Mouse (Mus musculus): Measurements from ENCODE around the gene Myom3. TPM values are rescaled to one million over a fixed set of nuclear protein-coding genes. Genes with fewer than 3 reads are reported as not detected.

Gene Myom3
- total RNA-seq, 4 experiments from 2014 or later = 0.84 to 2.7 (median 1.6) TPM

- no peak for DNase-seq (ENCODE audit: low spot score)
Observed at GRCm38 (mm10) chr4:135814896-135815295, 55.4 kb downstream of the Myom3 start.

GRCm38 (mm10) chr4:135816905-135817622 is 57.5 kb downstream of the Myom3 start:
- DNase-seq (ENCODE audit: low spot score) = no peak

- DNase-seq (ENCODE audit: low spot score) = no peak
Observed at GRCm38 (mm10) chr4:135818366-135818765, 58.9 kb downstream of the Myom3 start.

- DNase-seq (ENCODE audit: low spot score) = no peak
Observed at GRCm38 (mm10) chr4:135819826-135820526, 60.5 kb downstream of the Myom3 start.

- DNase-seq (ENCODE audit: low spot score) = no peak
Observed at GRCm38 (mm10) chr4:135821772-135822171, 62.3 kb downstream of the Myom3 start.

GRCm38 (mm10) chr4:135823298-135823697 is 63.8 kb downstream of the Myom3 start:
- no peak for DNase-seq (ENCODE audit: low spot score)

- no peak for DNase-seq (ENCODE audit: low spot score)
Observed at GRCm38 (mm10) chr4:135824254-135824653, 64.7 kb downstream of the Myom3 start.

- peak; percentile 72 for DNase-seq (ENCODE audit: low spot score)
Observed at GRCm38 (mm10) chr4:135828491-135828890, 69.0 kb downstream of the Myom3 start.

- DNase-seq (ENCODE audit: low spot score) = no peak
Observed at GRCm38 (mm10) chr4:135832070-135832469, 72.6 kb downstream of the Myom3 start.

GRCm38 (mm10) chr4:135833301-135834123 is 74.0 kb downstream of the Myom3 start:
- DNase-seq (ENCODE audit: low spot score) = no peak

GRCm38 (mm10) chr4:135834124-135834717 is 74.7 kb downstream of the Myom3 start:
- no peak for DNase-seq (ENCODE audit: low spot score)

- no peak for DNase-seq (ENCODE audit: low spot score)
Observed at GRCm38 (mm10) chr4:135838925-135839292, 79.4 kb downstream of the Myom3 start.

- no peak for DNase-seq (ENCODE audit: low spot score)
Observed at GRCm38 (mm10) chr4:135839293-135840011, 79.9 kb downstream of the Myom3 start.

GRCm38 (mm10) chr4:135844400-135844799 is 84.9 kb downstream of the Myom3 start:
- no peak for DNase-seq (ENCODE audit: low spot score)

- DNase-seq (ENCODE audit: low spot score) = no peak
Observed at GRCm38 (mm10) chr4:135847581-135847980, 88.1 kb downstream of the Myom3 start.

- no peak for DNase-seq (ENCODE audit: low spot score)
Observed at GRCm38 (mm10) chr4:135850411-135851095, 91.0 kb downstream of the Myom3 start.

- DNase-seq (ENCODE audit: low spot score) = no peak
Observed at GRCm38 (mm10) chr4:135851942-135852341, 92.4 kb downstream of the Myom3 start.

GRCm38 (mm10) chr4:135853987-135854546 is 94.6 kb downstream of the Myom3 start:
- no peak for DNase-seq (ENCODE audit: low spot score)

GRCm38 (mm10) chr4:135854630-135855029 is 95.1 kb downstream of the Myom3 start:
- DNase-seq (ENCODE audit: low spot score) = no peak

GRCm38 (mm10) chr4:135855080-135855479 is 95.6 kb downstream of the Myom3 start:
- DNase-seq (ENCODE audit: low spot score) = no peak
